Mouse (Mus musculus) testis, adult 2 months (tissue): ENCODE measurements around the gene Abr. TPM values are rescaled to one million over a fixed set of nuclear protein-coding genes. Genes with fewer than 3 reads are reported as not detected.

Experiments used
- H3K27ac ChIP-seq: fragments of 200-500 bp; 2 replicates; pipeline ENCODE4 v1.5.1; 2012; ENCODE audit warnings: low read depth, low read length; ENCODE audit not compliant: control insufficient read depth, insufficient read depth
- H3K27me3 ChIP-seq: fragments of 200-500 bp; 2 replicates; pipeline ENCODE4 v1.6.1; 2012; ENCODE audit warnings: mild to moderate bottlenecking, low read length, moderate library complexity; ENCODE audit not compliant: control insufficient read depth, insufficient read depth
- H3K36me3 ChIP-seq: fragments of 200-500 bp; 2 replicates; pipeline ENCODE4 v1.6.1; 2012; ENCODE audit warnings: mild to moderate bottlenecking, low read length; ENCODE audit not compliant: control insufficient read depth, insufficient read depth
- H3K4me1 ChIP-seq: fragments of 200-500 bp; 2 replicates; pipeline ENCODE4 v1.6.1; 2012; ENCODE audit warnings: low read length; ENCODE audit not compliant: control insufficient read depth, insufficient read depth
- H3K4me3 ChIP-seq: fragments of 200-500 bp; 2 replicates; pipeline ENCODE4 v1.5.1; 2012; ENCODE audit warnings: low read depth, mild to moderate bottlenecking, low read length, moderate library complexity, mixed read lengths; ENCODE audit not compliant: control insufficient read depth
- CTCF ChIP-seq: fragments of 200-500 bp; IDR thresholded peaks from 2 replicates; pipeline ENCODE4 v1.5.1; 2012; ENCODE audit warnings: low read depth, mild to moderate bottlenecking, inconsistent platforms, low read length, moderate library complexity; ENCODE audit not compliant: control insufficient read depth, insufficient read depth, insufficient replicate concordance
- POLR2A ChIP-seq: fragments of 200-500 bp; IDR thresholded peaks from 2 replicates; pipeline ENCODE4 v1.6.1; 2012; ENCODE audit warnings: low read depth, mild to moderate bottlenecking, inconsistent platforms, low read length, moderate library complexity; ENCODE audit not compliant: control insufficient read depth
- polyA plus RNA-seq: library from polyadenylated mRNA; depleted of rRNA; stranded (reverse); fragments of >200 nt; gene quantifications from 2 replicates; pipeline ENCODE4 v1.2.3, GENCODE M21; 2012

The Abr gene
- polyA plus RNA-seq, 1 experiment: 6.6 TPM

- Histone ChIP-seq H3K27ac (no peak overlapping the region), H3K36me3 (no peaks in the 10 kb centered on the region), H3K4me1 (peaks cover 3% of the 10 kb centered on the region; the same call in 1 of the 2 replicates), H3K27me3 (no peaks in the 10 kb centered on the region), H3K4me3 (no peak overlapping the region)
- TF ChIP-seq POLR2A: no peak
- TF ChIP-seq CTCF: no peak
These were observed 132.7 kb downstream of the Abr start for GRCm38 (mm10) chr11:76489407-76489806.

- Histone ChIP-seq H3K27me3 (no peaks in the 10 kb centered on the region), H3K4me1 (no peaks in the 10 kb centered on the region), H3K27ac (no peak overlapping the region), H3K36me3 (no peaks in the 10 kb centered on the region), H3K4me3 (no peak overlapping the region)
- TF ChIP-seq CTCF (no peak), POLR2A (no peak)
These were observed 135.1 kb downstream of the Abr start for GRCm38 (mm10) chr11:76487024-76487423.

- no peaks in the 10 kb centered on the region for H3K36me3 ChIP-seq
- H3K27ac ChIP-seq: no peak overlapping the region
- TF ChIP-seq POLR2A: no peak
- no peak for TF ChIP-seq CTCF
These were observed 138.1 kb downstream of the Abr start for GRCm38 (mm10) chr11:76484033-76484432.

GRCm38 (mm10) chr11:76483171-76483727, 138.9 kb downstream of the Abr start:
- Histone ChIP-seq H3K27me3 (no peaks in the 10 kb centered on the region), H3K4me1 (no peaks in the 10 kb centered on the region), H3K36me3 (no peaks in the 10 kb centered on the region), H3K4me3 (no peak overlapping the region), H3K27ac (no peak overlapping the region)
- no peak for TF ChIP-seq CTCF
- TF ChIP-seq POLR2A: no peak

More at GRCm38 (mm10) chr11:76484033-76484432, 138.1 kb downstream of the Abr start:
- Histone ChIP-seq H3K27me3 (no peaks in the 10 kb centered on the region), H3K4me1 (no peaks in the 10 kb centered on the region), H3K4me3 (no peak overlapping the region)

- Histone ChIP-seq H3K27me3 (no peaks in the 10 kb centered on the region), H3K4me3 (no peak overlapping the region), H3K4me1 (no peaks in the 10 kb centered on the region), H3K36me3 (no peaks in the 10 kb centered on the region), H3K27ac (no peak overlapping the region)
- TF ChIP-seq POLR2A (no peak), CTCF (no peak)
These were observed 139.4 kb downstream of the Abr start for GRCm38 (mm10) chr11:76482697-76483096.

GRCm38 (mm10) chr11:76482183-76482582, 139.9 kb downstream of the Abr start:
- Histone ChIP-seq H3K27ac (no peak overlapping the region), H3K27me3 (no peaks in the 10 kb centered on the region), H3K4me1 (no peaks in the 10 kb centered on the region), H3K4me3 (no peak overlapping the region), H3K36me3 (no peaks in the 10 kb centered on the region)
- no peak for TF ChIP-seq CTCF
- no peak for TF ChIP-seq POLR2A

- Histone ChIP-seq H3K4me3 (no peak overlapping the region), H3K4me1 (no peaks in the 10 kb centered on the region), H3K36me3 (no peaks in the 10 kb centered on the region), H3K27me3 (no peaks in the 10 kb centered on the region), H3K27ac (no peak overlapping the region)
- TF ChIP-seq POLR2A: no peak
- TF ChIP-seq CTCF: no peak
These were observed 142.4 kb downstream of the Abr start for GRCm38 (mm10) chr11:76479729-76480128.
